Mouse (Mus musculus) MN1 (cell line): Measurements from ENCODE around the gene Cdk5r1.

Source experiments
- DNase-seq: peaks from one replicate; pipeline ENCODE4 v3.0.0-alpha.2; 2016; ENCODE audit warnings: low spot score

The Cdk5r1 gene

DNA sequence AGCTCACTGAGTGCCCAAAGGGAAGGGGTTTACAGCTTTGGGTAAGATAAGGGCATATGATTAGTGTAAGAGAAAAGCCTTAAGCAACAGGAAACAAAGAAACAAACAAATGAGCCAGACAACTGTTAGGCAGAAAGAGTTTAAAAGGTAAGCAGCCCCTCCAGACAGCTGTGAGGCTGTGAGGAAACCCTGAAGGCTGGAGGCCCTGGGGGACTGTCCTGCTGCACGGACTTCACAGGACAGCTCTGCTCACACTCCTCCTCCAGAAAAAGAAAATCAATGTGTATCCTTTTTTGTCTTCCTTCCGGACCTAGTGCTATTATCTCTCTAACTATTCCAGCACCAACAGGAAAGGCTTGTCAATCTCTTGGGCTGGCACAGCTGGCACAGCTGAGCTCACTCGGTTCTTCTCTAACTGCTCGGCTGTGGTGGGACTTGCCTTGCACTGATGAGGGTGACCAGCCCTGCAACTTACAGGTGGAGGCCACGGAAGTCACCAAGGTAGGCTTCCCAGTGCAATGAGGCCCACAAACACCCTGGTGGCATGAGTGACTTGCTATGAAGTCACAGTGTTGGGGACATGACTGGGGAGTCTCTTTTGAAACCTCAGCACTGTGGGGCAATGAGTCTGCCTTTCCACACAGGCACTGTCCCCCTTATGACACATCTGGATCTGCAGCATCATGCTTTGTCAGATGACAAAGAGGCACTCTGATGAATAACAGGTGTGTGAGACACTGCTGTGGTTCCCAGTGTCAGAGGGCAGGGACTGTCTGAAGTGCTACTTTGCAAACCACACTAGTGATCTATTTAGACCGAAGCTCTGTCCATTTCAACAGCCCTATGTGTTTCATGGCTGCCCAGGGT lies 27.9 kb downstream of the Cdk5r1 start:
- DNase-seq: no peak

DNA sequence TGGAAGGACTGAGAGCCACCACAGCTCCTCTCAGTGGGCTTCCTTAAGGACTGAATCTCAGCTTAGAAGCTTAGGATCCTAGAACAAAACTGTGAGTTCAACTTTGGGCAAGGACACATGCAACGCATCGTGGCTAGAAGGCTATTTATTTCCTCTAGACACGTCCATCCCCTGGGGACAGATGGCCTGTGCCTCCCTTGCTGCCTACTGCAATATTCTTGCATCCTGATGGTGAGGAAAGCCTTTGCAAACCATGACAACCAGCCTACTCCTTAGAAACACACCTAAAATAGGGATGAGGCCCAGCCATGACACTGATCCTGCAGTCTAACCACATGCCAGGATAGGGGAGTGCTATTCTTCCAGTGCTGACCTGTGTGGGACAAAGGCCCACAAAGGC lies 28.8 kb downstream of the Cdk5r1 start:
- DNase-seq: no peak

DNA sequence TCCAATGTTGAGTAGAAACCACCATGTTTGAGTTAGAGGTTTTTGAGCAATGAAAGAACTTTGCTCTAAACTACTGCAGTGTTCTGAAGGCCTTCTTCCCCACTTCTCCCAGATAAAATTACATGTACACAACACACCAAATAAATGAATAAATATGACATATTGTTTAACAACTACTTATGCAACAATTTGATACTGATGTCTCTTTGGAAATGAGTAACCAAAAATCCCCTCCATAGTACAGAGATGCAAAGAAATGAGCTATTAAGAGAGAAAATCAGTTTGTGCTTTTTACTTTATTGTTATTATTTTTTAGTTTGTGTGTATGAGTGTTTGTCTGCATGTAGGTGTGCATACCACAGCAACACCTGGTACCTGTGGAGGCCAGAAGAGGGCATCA lies 29.7 kb downstream of the Cdk5r1 start:
- no peak for DNase-seq

DNA sequence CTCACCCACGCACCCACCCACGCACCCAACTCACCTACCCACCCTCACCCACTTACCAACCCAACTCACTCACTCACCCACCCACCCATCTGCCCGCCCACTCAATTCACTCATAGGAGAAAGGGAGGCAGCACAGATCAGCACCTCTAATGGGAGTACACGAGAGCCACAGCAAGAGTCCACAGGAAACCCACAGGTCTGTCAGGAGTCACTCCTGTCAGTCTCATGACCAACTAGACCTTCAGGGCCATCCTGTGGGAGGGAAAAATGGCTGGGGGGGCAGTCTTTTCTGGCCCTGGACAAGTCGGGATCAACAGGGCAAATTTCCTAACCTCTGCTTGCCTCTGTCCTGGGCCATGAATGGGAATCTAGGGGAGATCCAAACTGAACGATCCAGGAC lies 31.0 kb downstream of the Cdk5r1 start:
- DNase-seq: no peak

DNA sequence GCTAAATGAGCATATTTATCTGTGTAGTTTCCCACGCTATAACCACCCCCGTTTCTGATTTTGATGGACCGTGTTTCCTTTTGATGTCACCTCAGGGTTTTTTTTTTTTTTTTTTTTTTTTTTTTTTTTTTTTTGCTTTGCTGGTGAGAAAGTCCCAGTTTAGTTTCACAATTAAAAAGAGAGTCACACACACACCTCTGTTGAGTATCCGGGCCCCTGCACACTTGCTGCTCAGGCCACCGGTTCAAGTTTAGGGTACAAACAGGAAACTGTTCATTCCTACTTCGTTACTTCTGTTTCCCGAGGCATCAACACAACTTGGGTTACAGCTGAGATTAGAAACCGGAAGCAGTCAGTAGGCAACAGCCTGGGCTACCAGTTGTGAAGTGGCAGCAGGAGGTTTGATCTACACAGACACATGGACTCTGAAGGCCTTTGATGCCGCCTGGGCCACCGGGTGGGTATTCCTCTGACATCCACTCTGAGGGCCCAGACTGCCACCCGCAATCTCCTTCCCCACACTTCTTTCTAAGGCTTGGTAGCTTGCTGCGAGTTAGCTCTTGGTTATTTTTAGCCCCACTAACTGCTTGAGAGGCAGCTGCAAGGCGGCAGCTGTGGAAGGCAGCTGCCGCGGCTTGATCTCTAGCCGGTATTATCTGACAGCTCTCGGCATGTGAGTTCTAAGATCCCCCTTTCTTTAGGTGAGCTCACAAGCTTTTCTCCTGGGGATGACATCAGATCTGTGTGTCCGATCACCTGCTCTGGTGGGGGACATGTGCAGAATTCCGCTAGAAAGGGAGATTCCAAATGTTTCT lies 31.7 kb downstream of the Cdk5r1 start:
- no peak for DNase-seq

DNA sequence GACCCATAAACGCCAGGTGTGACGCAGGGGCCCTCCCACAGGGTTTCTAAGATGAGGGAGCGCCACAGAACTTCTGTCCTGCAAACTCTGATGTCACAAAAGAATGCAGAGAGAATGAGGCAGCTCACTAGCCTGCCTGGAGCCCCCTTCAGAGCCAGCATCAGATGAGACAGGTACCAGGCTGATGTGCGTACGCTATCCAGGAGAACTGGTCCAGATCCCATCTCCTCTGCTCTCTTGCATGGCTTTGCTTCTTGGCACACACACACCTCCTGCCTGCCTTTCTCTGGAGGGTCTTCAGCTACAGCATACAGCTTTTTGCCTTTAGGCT lies 32.3 kb downstream of the Cdk5r1 start:
- no peak for DNase-seq

DNA sequence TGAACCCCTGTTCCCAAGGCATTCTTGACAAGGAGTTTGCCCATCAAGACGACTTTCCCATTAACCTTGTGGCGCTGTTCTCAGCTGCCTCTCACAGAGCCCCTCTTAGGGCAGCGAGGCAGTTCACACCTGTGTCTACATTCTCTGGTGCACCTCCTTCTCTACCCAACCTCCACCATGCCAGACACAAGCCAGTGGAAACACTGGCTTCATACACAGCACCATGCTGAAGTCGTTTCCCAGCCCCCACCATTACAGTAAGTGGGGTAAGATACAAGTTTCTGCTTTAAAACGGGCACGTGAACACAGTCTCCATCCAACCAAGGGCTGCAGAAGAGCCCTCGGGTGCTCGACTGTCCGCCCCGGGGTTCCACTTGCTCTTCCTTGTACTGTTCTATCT lies 33.3 kb downstream of the Cdk5r1 start:
- DNase-seq: no peak

DNA sequence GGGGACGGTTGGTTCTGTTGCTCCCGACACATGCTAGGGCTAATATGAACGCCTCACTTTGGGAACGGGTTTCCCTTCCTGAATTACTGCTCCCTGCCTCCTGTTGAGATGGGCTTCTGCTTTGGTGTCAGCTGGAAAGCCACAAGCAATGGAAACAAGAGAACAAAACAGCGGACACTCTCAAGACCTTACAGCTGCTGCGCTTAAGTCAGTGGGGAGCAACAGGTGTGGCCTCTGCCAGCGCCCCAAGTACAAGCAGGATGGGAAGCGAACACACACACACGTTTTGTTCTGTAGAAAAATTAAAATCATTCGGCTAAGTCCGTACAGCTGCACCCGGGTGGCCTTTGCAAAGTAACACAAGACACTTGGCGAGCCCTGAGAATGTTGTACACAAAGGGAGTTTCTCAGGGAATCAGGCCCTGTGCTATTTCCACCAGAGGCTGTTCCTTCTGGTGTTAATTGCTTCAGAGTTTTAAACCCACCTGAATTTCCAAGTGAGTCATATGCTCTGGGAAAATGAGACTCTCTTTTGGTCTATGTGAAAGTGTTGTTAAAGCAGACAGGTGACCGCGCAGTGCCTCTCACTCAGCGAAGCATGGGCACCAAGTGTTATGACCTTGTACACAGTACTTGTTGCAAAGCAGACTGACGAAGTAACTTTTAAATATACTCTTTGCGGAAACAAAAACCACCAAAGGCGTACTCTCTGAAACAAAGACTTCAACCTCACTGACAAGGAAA lies 35.7 kb downstream of the Cdk5r1 start:
- no peak for DNase-seq

DNA sequence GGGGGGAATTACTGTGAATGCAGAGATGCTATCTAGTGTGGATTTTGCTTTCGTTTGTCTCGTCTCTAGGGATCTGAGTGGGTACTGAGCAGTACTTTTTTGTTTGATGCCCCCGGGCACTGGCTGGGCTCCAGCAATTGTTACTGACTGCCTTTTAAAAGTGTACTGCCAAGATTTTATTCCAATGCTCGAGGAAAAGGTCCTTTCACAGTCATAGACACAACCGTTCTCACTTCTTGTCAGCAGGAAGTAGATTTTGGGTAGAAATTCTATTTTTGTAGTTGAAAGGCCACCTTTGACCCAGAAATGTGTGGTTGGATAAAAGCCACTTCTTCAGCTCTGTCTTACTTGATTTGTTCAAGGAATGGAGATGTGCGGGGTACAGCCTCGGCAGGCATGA lies 37.0 kb downstream of the Cdk5r1 start:
- no peak for DNase-seq

DNA sequence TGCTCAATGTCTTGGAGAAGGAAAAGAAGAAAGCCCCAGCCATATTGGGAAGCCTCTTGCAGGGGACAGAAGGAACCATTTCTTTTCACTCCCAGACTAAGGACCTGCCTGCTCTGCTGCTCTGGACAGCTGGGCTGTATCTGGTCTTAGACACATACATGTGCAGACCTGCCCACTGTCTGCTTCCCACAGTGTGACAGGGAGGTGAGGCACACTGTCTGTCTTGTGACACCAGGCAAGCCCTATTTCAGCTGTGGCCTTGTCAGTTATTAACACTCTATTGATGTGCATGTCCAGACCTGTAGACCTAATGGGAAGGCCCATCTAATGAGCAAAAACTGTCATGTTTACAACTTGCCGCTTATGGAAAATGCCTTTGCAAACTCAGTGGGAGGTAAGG lies 38.5 kb downstream of the Cdk5r1 start:
- DNase-seq: no peak

DNA sequence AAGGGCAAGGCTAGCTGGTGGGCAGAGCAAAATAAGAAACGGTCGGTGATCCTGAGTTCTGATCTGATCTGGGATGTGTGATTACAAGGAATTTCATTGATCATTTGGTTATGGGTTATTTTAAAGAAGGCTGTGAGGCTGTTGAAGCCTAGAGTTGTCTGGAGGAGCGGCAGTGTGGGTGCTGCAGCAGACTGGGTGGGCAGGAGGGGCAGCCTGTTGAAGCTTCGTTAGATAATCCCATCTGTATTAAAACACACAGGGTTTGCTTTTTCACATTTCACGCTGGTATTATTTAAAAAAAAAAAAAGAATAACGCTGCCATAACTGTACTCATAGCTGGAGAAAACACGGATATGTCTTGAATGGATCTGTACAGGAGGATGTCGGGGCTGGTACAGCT lies 39.1 kb downstream of the Cdk5r1 start:
- no peak for DNase-seq

DNA sequence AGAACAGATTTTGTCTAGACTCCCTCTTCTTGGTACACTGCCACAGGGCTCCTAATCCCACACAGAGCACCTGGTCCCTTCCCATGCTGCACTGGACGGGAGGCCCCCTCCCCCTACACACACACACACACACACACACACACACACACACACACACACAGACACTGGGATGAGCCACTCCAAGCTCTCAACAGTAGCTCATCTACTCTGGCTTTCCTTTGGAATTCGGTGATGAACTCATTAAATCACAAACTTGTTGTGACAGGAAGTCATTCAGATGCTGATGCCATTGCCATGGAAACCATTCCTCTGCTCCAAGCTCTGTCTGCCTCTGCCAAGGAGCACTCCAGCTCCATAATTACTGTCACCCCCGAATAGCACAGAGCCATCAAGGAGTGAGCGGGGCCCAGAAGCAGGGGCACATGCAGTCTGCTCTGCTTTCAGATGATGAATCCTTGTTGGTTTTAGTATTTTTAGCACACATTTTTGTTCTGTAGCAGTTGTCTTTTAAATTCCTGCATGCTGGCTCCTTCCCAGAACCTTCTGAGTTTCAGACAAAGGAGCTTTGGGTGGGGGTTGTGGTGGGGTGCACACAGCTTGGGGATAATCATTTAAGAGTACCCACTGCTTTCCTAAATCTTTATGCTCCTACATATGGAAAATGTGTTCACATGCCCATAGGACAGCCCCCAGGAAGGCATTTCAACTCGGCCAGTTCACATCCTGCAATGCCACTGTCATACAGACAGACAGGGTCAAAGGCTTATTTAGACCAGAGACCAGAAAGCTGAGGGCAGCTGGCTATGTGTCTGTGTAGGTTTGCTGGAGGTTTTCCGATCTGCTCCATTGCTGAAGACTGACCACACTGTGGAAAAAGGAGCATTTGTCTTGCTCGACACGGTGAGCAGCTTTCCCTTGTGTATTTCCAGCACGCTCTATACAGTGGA lies 41.9 kb downstream of the Cdk5r1 start:
- no peak for DNase-seq

DNA sequence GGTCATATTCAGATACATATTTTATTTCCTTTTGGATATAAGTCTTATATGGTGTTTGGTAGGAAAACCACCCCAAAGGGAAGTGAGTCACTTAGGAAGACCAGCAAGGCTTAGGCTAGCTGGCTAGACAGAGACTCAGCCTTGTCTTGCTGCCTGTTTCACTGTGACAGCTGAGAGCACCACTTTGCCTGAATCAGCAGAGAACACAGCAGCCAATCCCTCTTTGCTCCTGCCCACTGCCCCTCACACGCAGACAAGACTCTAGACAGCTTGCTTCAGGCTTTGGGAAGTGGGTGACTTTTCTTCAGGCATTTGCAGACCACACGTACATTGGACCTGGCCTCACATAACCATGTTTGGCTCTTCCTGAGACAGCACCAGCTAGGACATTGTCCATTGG lies 44.3 kb downstream of the Cdk5r1 start:
- no peak for DNase-seq

DNA sequence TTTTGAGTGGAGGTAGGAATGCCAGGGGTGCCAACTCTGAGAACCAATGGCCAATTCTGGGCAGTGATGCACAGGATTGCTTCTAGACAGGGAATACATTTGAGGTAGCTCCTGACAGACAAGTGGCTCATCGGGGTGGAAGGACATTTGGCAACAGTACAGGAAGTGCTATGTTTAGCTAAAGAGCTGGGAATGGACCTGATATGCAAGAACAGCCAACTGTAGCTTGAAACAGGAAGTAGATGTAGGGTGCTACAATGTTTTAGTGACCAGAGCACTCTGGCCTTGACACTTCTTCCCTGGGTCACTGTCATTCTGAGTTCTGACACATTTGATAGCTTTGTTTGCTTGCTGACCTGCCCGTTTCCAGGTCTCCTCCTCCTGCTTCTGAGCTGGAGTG lies 46.0 kb downstream of the Cdk5r1 start:
- DNase-seq: no peak

DNA sequence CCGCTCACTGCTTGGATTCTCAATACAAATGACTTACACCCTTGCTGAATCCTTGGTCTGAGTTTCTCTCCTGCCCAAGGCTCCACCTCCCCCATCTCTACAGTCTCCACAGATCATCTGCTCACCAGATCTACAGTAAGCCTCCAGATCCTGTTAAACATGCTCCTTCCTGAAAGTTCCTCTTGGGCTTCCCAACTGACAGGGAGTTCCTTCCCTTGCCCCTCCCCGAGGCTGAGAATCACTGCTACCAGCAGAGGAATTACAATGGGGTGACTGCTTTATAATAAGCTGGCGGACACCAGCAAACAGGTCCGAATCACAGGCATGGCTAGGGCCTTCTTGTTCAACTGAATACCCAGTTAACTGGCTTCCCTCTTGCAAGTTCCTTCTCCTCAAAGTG lies 46.6 kb downstream of the Cdk5r1 start:
- DNase-seq: no peak

DNA sequence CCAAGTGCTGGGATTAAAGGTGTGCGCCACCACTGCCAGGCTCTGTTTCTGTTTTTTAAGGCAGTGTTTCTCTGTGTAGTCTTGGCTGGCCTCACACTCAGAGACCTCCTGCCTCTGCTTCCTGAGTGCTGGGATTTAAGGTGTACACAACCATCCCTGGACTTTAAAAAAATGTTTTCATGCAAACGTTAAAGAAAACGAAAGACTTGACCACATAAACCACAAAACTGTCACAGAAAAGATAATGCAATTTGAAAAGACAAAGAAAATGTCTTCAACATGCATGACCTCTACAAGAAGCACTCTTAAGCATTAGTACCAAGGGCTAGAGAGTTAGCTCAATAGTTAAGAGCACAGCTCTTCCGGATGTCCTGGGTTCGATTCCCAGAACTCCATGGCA lies 47.4 kb downstream of the Cdk5r1 start:
- no peak for DNase-seq

DNA sequence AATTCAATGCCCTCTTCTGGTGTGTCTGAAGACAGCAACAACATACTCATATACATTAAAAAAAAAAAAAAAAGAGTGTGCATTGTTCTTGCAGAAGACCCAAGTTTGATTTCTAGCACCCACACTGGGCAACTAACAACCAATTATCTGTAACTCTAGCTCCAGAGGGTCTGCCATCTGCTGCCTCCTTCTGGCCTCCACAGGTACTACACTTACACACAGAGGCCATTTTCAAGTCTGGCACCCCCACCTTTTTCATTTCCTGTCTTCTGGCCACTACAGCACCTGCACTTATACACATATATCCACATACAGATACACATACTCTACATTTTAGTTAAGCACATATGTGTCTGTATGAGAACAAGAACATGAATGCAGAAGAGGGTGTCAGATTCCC lies 50.9 kb downstream of the Cdk5r1 start:
- no peak for DNase-seq

DNA sequence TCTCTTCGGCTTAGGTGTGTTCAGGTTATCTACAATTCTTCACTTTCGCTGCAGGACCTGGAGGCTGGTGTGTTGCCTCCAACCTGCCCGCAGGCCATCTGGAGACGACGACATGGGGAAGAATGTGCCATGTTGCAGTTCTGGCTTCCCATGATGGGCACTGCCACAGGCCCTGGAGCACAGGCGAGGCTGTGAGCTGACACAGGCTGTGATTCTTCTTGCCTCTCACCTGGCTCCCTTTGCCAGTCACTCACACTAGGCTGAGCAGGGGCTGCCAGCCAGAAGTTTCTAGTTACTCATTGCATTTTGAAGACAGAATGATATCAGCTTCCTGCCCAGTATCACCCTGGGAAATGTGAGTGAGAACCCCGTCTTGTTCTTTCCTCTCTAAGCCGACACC lies 52.3 kb downstream of the Cdk5r1 start:
- DNase-seq: no peak
